Mouse (Mus musculus) stomach, embryonic 15.5 days (tissue): ENCODE measurements around the gene Cyb5r2. TPM values are rescaled to one million over a fixed set of nuclear protein-coding genes. Genes with fewer than 3 reads are reported as not detected.

Experiments
- ATAC-seq: fragments of 200-750 bp; cut with Nextera tagmentation; 2 replicates; pipeline ENCODE4 v1.8.0; 2017; ENCODE audit warnings: low read depth, moderate number of reproducible peaks, moderate TSS enrichment; ENCODE audit not compliant: insufficient read depth, low FRiP score
- H3K27ac ChIP-seq: fragments of 300-500 bp; sonication (generic); 2 replicates; pipeline ENCODE4 v1.5.1; 2015; ENCODE audit warnings: mild to moderate bottlenecking, inconsistent platforms
- H3K27me3 ChIP-seq: fragments of 300-500 bp; sonication (generic); replicated peaks from 2 replicates; pipeline ENCODE4 v1.6.1; 2015; ENCODE audit warnings: inconsistent platforms
- H3K36me3 ChIP-seq: fragments of 300-500 bp; sonication (generic); 2 replicates; pipeline ENCODE4 v1.6.1; 2015; ENCODE audit warnings: inconsistent platforms
- H3K4me1 ChIP-seq: fragments of 300-500 bp; sonication (generic); 2 replicates; pipeline ENCODE4 v1.6.1; 2015; ENCODE audit warnings: inconsistent platforms
- H3K4me2 ChIP-seq: fragments of 300-500 bp; sonication (generic); 2 replicates; pipeline ENCODE4 v1.6.1; 2015; ENCODE audit warnings: mild to moderate bottlenecking, inconsistent platforms
- H3K4me3 ChIP-seq: fragments of 300-500 bp; sonication (generic); replicated peaks from 2 replicates; pipeline ENCODE4 v1.5.1; 2015; ENCODE audit warnings: inconsistent platforms
- H3K9ac ChIP-seq: fragments of 300-500 bp; sonication (generic); 2 replicates; pipeline ENCODE4 v1.6.1; 2015; ENCODE audit warnings: inconsistent platforms
- H3K9me3 ChIP-seq: fragments of 300-500 bp; sonication (generic); 2 replicates; pipeline ENCODE4 v1.6.1; 2016; ENCODE audit warnings: inconsistent platforms
- WGBS: fragments of 180-500 bp; shearing (Covaris S2); methylation state at CpG from one replicate; pipeline ENCODE4 v1.1.7; 2015; 5-methylcytosine and 5-hydroxymethylcytosine counted together
- polyA plus RNA-seq: library from polyadenylated mRNA; unstranded; fragments of >200 nt; fragmentation: Nextera tagmentation; extraction: Ambion mirVana; gene quantifications from 2 replicates; pipeline ENCODE4 v1.2.1, GENCODE M21; 2015

The Cyb5r2 gene
- 0.18 and 0.34 TPM in 2 replicates for polyA plus RNA-seq

GRCm38 (mm10) chr7:107757308-107758151 is at the start of gene Cyb5r2:
TSS of gene Cyb5r2 (minus strand) at chr7:107758032.
- no peaks in the 10 kb centered on the region for H3K9me3 ChIP-seq
- 12% methylated on average over 23 of the region's 23 CpGs for WGBS
- peaks cover 7% of the 10 kb centered on the region for H3K4me1 ChIP-seq
- H3K27ac ChIP-seq: no peak within 1 kb of the TSS
- H3K27me3 ChIP-seq: no peaks in the 10 kb centered on the region
- no peaks in the 10 kb centered on the region for H3K36me3 ChIP-seq
- peak; percentile 68 for ATAC-seq
- H3K4me2 ChIP-seq: peak within 1 kb of the TSS; percentile 54
- peak within 1 kb of the TSS; percentile 21 for H3K4me3 ChIP-seq
- H3K9ac ChIP-seq: no peak within 1 kb of the TSS

GRCm38 (mm10) chr7:107802138-107802537 is 44.3 kb upstream of the Cyb5r2 start:
- Histone ChIP-seq H3K9ac (no peak overlapping the region), H3K4me1 (no peaks in the 10 kb centered on the region), H3K9me3 (no peaks in the 10 kb centered on the region), H3K4me2 (no peak overlapping the region), H3K27ac (no peak overlapping the region), H3K36me3 (no peaks in the 10 kb centered on the region), H3K4me3 (no peak overlapping the region), H3K27me3 (no peaks in the 10 kb centered on the region)
- ATAC-seq: no peak
- 65% methylated on average over 3 of the region's 3 CpGs for WGBS

GRCm38 (mm10) chr7:107801108-107801507 is 43.3 kb upstream of the Cyb5r2 start, which contains the start of gene Ovch2:
TSS of gene Ovch2 (minus strand) at chr7:107801208.
- Histone ChIP-seq H3K36me3 (no peaks in the 10 kb centered on the region), H3K9ac (no peak within 1 kb of the TSS), H3K4me3 (no peak within 1 kb of the TSS), H3K4me1 (no peaks in the 10 kb centered on the region), H3K27me3 (no peaks in the 10 kb centered on the region), H3K9me3 (no peaks in the 10 kb centered on the region), H3K27ac (no peak within 1 kb of the TSS), H3K4me2 (no peak within 1 kb of the TSS)
- 82% methylated on average over 2 of the region's 2 CpGs for WGBS
- no peak for ATAC-seq

- Histone ChIP-seq H3K4me1 (no peaks in the 10 kb centered on the region), H3K9ac (no peak overlapping the region), H3K4me2 (no peak overlapping the region), H3K9me3 (no peaks in the 10 kb centered on the region), H3K4me3 (no peak overlapping the region), H3K27me3 (no peaks in the 10 kb centered on the region), H3K36me3 (no peaks in the 10 kb centered on the region), H3K27ac (no peak overlapping the region)
- ATAC-seq: no peak
- 89% methylated on average over 2 of the region's 2 CpGs for WGBS
Observed at GRCm38 (mm10) chr7:107796500-107796899, 38.7 kb upstream of the Cyb5r2 start.

GRCm38 (mm10) chr7:107787977-107788620 is 30.3 kb upstream of the Cyb5r2 start:
- H3K4me3 ChIP-seq: no peak overlapping the region
- no peak overlapping the region for H3K9ac ChIP-seq
- no peak for ATAC-seq
- H3K27me3 ChIP-seq: no peaks in the 10 kb centered on the region
- WGBS: 58% methylated on average over 3 of the region's 3 CpGs
- H3K36me3 ChIP-seq: no peaks in the 10 kb centered on the region
- no peaks in the 10 kb centered on the region for H3K9me3 ChIP-seq
- no peaks in the 10 kb centered on the region for H3K4me1 ChIP-seq
- no peak overlapping the region for H3K27ac ChIP-seq
- no peak overlapping the region for H3K4me2 ChIP-seq

- no peak for ATAC-seq
- WGBS: 42% methylated on average over 4 of the region's 4 CpGs
- Histone ChIP-seq H3K4me1 (no peaks in the 10 kb centered on the region), H3K9me3 (no peaks in the 10 kb centered on the region), H3K36me3 (no peaks in the 10 kb centered on the region), H3K27me3 (no peaks in the 10 kb centered on the region), H3K27ac (no peak overlapping the region), H3K4me2 (no peak overlapping the region), H3K9ac (no peak overlapping the region), H3K4me3 (no peak overlapping the region)
Observed at GRCm38 (mm10) chr7:107779611-107780010, 21.8 kb upstream of the Cyb5r2 start.

- WGBS: 66% methylated on average over 1 of the region's 1 CpGs
- ATAC-seq: 0 out of 2 replicates have a peak, but pooled peaks have one; percentile 2
- Histone ChIP-seq H3K27ac (no peak overlapping the region), H3K9ac (no peak overlapping the region), H3K27me3 (no peaks in the 10 kb centered on the region), H3K9me3 (no peaks in the 10 kb centered on the region), H3K4me2 (no peak overlapping the region), H3K4me3 (no peak overlapping the region), H3K4me1 (no peaks in the 10 kb centered on the region), H3K36me3 (no peaks in the 10 kb centered on the region)
Observed at GRCm38 (mm10) chr7:107778216-107778615, 20.4 kb upstream of the Cyb5r2 start.

GRCm38 (mm10) chr7:107770812-107771211 is 13.0 kb upstream of the Cyb5r2 start:
- Histone ChIP-seq H3K27ac (no peak overlapping the region), H3K4me1 (no peaks in the 10 kb centered on the region), H3K9me3 (no peaks in the 10 kb centered on the region), H3K4me3 (no peak overlapping the region), H3K27me3 (no peaks in the 10 kb centered on the region), H3K9ac (no peak overlapping the region), H3K36me3 (no peaks in the 10 kb centered on the region), H3K4me2 (no peak overlapping the region)
- no peak for ATAC-seq
- WGBS: 61% methylated on average over 6 of the region's 6 CpGs

- no peak overlapping the region for H3K4me3 ChIP-seq
- H3K9me3 ChIP-seq: no peaks in the 10 kb centered on the region
- 84% methylated on average over 2 of the region's 2 CpGs for WGBS
- no peak for ATAC-seq
- H3K36me3 ChIP-seq: no peaks in the 10 kb centered on the region
- H3K27me3 ChIP-seq: no peaks in the 10 kb centered on the region
- no peak overlapping the region for H3K9ac ChIP-seq
- H3K27ac ChIP-seq: no peak overlapping the region
- H3K4me2 ChIP-seq: no peak overlapping the region
- H3K4me1 ChIP-seq: peaks cover 7% of the 10 kb centered on the region
Observed at GRCm38 (mm10) chr7:107756748-107757147, 1.1 kb downstream of the Cyb5r2 start.

- 70% methylated on average over 3 of the region's 3 CpGs for WGBS
- Histone ChIP-seq H3K4me1 (peaks cover 7% of the 10 kb centered on the region), H3K27me3 (no peaks in the 10 kb centered on the region), H3K9me3 (no peaks in the 10 kb centered on the region), H3K36me3 (no peaks in the 10 kb centered on the region), H3K4me3 (no peak overlapping the region), H3K4me2 (no peak overlapping the region), H3K9ac (no peak overlapping the region), H3K27ac (no peak overlapping the region)
- no peak for ATAC-seq
Observed at GRCm38 (mm10) chr7:107755905-107756304, 1.9 kb downstream of the Cyb5r2 start.

GRCm38 (mm10) chr7:107752031-107752520 is 5.8 kb downstream of the Cyb5r2 start:
- no peaks in the 10 kb centered on the region for H3K4me1 ChIP-seq
- no peak for ATAC-seq
- no peaks in the 10 kb centered on the region for H3K9me3 ChIP-seq
- H3K27ac ChIP-seq: no peak overlapping the region
- H3K4me3 ChIP-seq: no peak overlapping the region
- no peaks in the 10 kb centered on the region for H3K36me3 ChIP-seq
- no peak overlapping the region for H3K4me2 ChIP-seq
- WGBS: 79% methylated on average over 10 of the region's 10 CpGs
- H3K27me3 ChIP-seq: no peaks in the 10 kb centered on the region
- no peak overlapping the region for H3K9ac ChIP-seq

GRCm38 (mm10) chr7:107749721-107750120 is 8.1 kb downstream of the Cyb5r2 start:
- no peak overlapping the region for H3K4me2 ChIP-seq
- H3K9me3 ChIP-seq: no peaks in the 10 kb centered on the region
- 74% methylated on average over 4 of the region's 4 CpGs for WGBS
- H3K4me1 ChIP-seq: no peaks in the 10 kb centered on the region
- H3K4me3 ChIP-seq: no peak overlapping the region
- H3K27ac ChIP-seq: no peak overlapping the region
- H3K27me3 ChIP-seq: no peaks in the 10 kb centered on the region
- no peaks in the 10 kb centered on the region for H3K36me3 ChIP-seq
- no peak for ATAC-seq
- no peak overlapping the region for H3K9ac ChIP-seq
